Mouse (Mus musculus) limb, embryonic 15.5 days (tissue): ENCODE data around the gene Reep1. TPM values are rescaled to one million over a fixed set of nuclear protein-coding genes. Genes with fewer than 3 reads are reported as not detected.

ENCODE experiments used
- ATAC-seq: fragments of 200-750 bp; cut with Nextera tagmentation; 2 replicates; pipeline ENCODE4 v1.8.0; 2017; ENCODE audit warnings: low read depth, moderate TSS enrichment; ENCODE audit not compliant: insufficient number of reproducible peaks, low FRiP score, low TSS enrichment
- H3K27ac ChIP-seq: fragments of 300-500 bp; sonication (generic); 2 replicates; pipeline ENCODE4 v1.5.1; 2015; ENCODE audit warnings: moderate library complexity, mild to moderate bottlenecking, inconsistent platforms
- H3K27me3 ChIP-seq: fragments of 300-500 bp; sonication (generic); 2 replicates; pipeline ENCODE4 v1.6.1; 2015; ENCODE audit warnings: inconsistent platforms
- H3K36me3 ChIP-seq: fragments of 300-500 bp; sonication (generic); 2 replicates; pipeline ENCODE4 v1.6.1; 2015; ENCODE audit warnings: inconsistent platforms
- H3K4me1 ChIP-seq: fragments of 300-500 bp; sonication (generic); 2 replicates; pipeline ENCODE4 v1.6.1; 2015; ENCODE audit warnings: inconsistent platforms
- H3K4me2 ChIP-seq: fragments of 300-500 bp; sonication (generic); 2 replicates; pipeline ENCODE4 v1.6.1; 2015; ENCODE audit warnings: mild to moderate bottlenecking, inconsistent platforms
- H3K4me3 ChIP-seq: fragments of 300-500 bp; sonication (generic); 2 replicates; pipeline ENCODE4 v1.5.1; 2015; ENCODE audit warnings: mild to moderate bottlenecking, inconsistent platforms
- H3K9ac ChIP-seq: fragments of 300-500 bp; sonication (generic); 2 replicates; pipeline ENCODE4 v1.6.1; 2015; ENCODE audit warnings: inconsistent platforms
- H3K9me3 ChIP-seq: fragments of 300-500 bp; sonication (generic); 2 replicates; pipeline ENCODE4 v1.6.1; 2016; ENCODE audit warnings: inconsistent platforms
- WGBS: fragments of 180-500 bp; shearing (Covaris S2); methylation state at CpG from one replicate; pipeline ENCODE4 v1.1.7; 2015; 5-methylcytosine and 5-hydroxymethylcytosine counted together
- polyA plus RNA-seq: library from polyadenylated mRNA; unstranded; fragments of >200 nt; fragmentation: Nextera tagmentation; extraction: Ambion mirVana; gene quantifications from 2 replicates; pipeline ENCODE4 v1.2.1, GENCODE M21; 2015

The Reep1 gene
- 13.5 and 18.0 TPM in 2 replicates for polyA plus RNA-seq

- peaks cover 22% of the 10 kb centered on the region for H3K27me3 ChIP-seq
- no peak within 1 kb of the TSS for H3K27ac ChIP-seq
- H3K4me1 ChIP-seq = peaks cover 15% of the 10 kb centered on the region
- peak; percentile 72 for ATAC-seq
- no peaks in the 10 kb centered on the region for H3K36me3 ChIP-seq
- H3K9ac ChIP-seq = peak within 1 kb of the TSS; percentile 51
- under 1% methylated on average over 65 of the region's 91 CpGs for WGBS
- H3K9me3 ChIP-seq = no peaks in the 10 kb centered on the region
- peak within 1 kb of the TSS; percentile 94 for H3K4me2 ChIP-seq
- peak within 1 kb of the TSS; percentile 58 for H3K4me3 ChIP-seq
Observed at GRCm38 (mm10) chr6:71707511-71708501, at the start of gene Reep1. Gene Reep1 (plus strand): TSS chr6:71707561.

GRCm38 (mm10) chr6:71658290-71658689, 49.1 kb upstream of the Reep1 start:
- Histone ChIP-seq H3K27ac (no peak overlapping the region), H3K4me1 (no peaks in the 10 kb centered on the region), H3K9me3 (no peaks in the 10 kb centered on the region), H3K36me3 (no peaks in the 10 kb centered on the region), H3K4me2 (no peak overlapping the region), H3K27me3 (no peaks in the 10 kb centered on the region), H3K4me3 (no peak overlapping the region), H3K9ac (no peak overlapping the region)
- ATAC-seq = no peak
- 46% methylated on average over 2 of the region's 2 CpGs for WGBS

GRCm38 (mm10) chr6:71664511-71664910, 42.9 kb upstream of the Reep1 start:
- WGBS = 50% methylated on average over 1 of the region's 1 CpGs
- no peaks in the 10 kb centered on the region for H3K9me3 ChIP-seq
- ATAC-seq = no peak
- no peaks in the 10 kb centered on the region for H3K4me1 ChIP-seq
- no peaks in the 10 kb centered on the region for H3K27me3 ChIP-seq
- no peaks in the 10 kb centered on the region for H3K36me3 ChIP-seq
- H3K27ac ChIP-seq = no peak overlapping the region
- no peak overlapping the region for H3K9ac ChIP-seq
- no peak overlapping the region for H3K4me2 ChIP-seq
- H3K4me3 ChIP-seq = no peak overlapping the region

- ATAC-seq = no peak
- Histone ChIP-seq H3K27ac (no peak overlapping the region), H3K36me3 (no peaks in the 10 kb centered on the region), H3K4me3 (no peak overlapping the region), H3K4me1 (no peaks in the 10 kb centered on the region), H3K4me2 (no peak overlapping the region), H3K9ac (no peak overlapping the region), H3K27me3 (no peaks in the 10 kb centered on the region), H3K9me3 (no peaks in the 10 kb centered on the region)
- WGBS = 59% methylated on average over 2 of the region's 2 CpGs
Observed at GRCm38 (mm10) chr6:71673166-71673565, 34.2 kb upstream of the Reep1 start.

GRCm38 (mm10) chr6:71678891-71679290, 28.5 kb upstream of the Reep1 start:
- no peaks in the 10 kb centered on the region for H3K27me3 ChIP-seq
- no peak overlapping the region for H3K4me2 ChIP-seq
- H3K4me3 ChIP-seq = no peak overlapping the region
- no peak overlapping the region for H3K27ac ChIP-seq
- 65% methylated on average over 7 of the region's 7 CpGs for WGBS
- no peak for ATAC-seq
- no peak overlapping the region for H3K9ac ChIP-seq
- no peaks in the 10 kb centered on the region for H3K4me1 ChIP-seq
- H3K36me3 ChIP-seq = no peaks in the 10 kb centered on the region
- no peaks in the 10 kb centered on the region for H3K9me3 ChIP-seq

GRCm38 (mm10) chr6:71695150-71695549, 12.2 kb upstream of the Reep1 start:
- Histone ChIP-seq H3K9me3 (no peaks in the 10 kb centered on the region), H3K4me2 (no peak overlapping the region), H3K9ac (no peak overlapping the region), H3K4me3 (no peak overlapping the region), H3K4me1 (no peaks in the 10 kb centered on the region), H3K27me3 (no peaks in the 10 kb centered on the region), H3K27ac (no peak overlapping the region), H3K36me3 (no peaks in the 10 kb centered on the region)
- no peak for ATAC-seq
- 90% methylated on average over 2 of the region's 2 CpGs for WGBS

- Histone ChIP-seq H3K27me3 (no peaks in the 10 kb centered on the region), H3K9ac (no peak overlapping the region), H3K4me1 (no peaks in the 10 kb centered on the region), H3K27ac (no peak overlapping the region), H3K36me3 (no peaks in the 10 kb centered on the region), H3K4me2 (no peak overlapping the region), H3K9me3 (no peaks in the 10 kb centered on the region), H3K4me3 (no peak overlapping the region)
- 47% methylated on average over 3 of the region's 3 CpGs for WGBS
- no peak for ATAC-seq
Observed at GRCm38 (mm10) chr6:71695599-71695998, 11.8 kb upstream of the Reep1 start.

- Histone ChIP-seq H3K9me3 (no peaks in the 10 kb centered on the region), H3K27me3 (peaks cover 22% of the 10 kb centered on the region), H3K4me3 (no peak overlapping the region), H3K36me3 (no peaks in the 10 kb centered on the region), H3K9ac (no peak overlapping the region), H3K4me1 (peaks cover 15% of the 10 kb centered on the region), H3K4me2 (no peak overlapping the region), H3K27ac (no peak overlapping the region)
- ATAC-seq = no peak
- 82% methylated on average over 12 of the region's 12 CpGs for WGBS
Observed at GRCm38 (mm10) chr6:71706871-71707270, 490 bp upstream of the Reep1 start.

- Histone ChIP-seq H3K27ac (no peak overlapping the region), H3K4me2 (peak overlapping the region; percentile 94), H3K9ac (peak overlapping the region; percentile 51; the same call in 1 of the 2 replicates), H3K27me3 (peaks cover 22% of the 10 kb centered on the region), H3K4me3 (peak overlapping the region; percentile 58), H3K9me3 (no peaks in the 10 kb centered on the region), H3K36me3 (no peaks in the 10 kb centered on the region), H3K4me1 (peaks cover 15% of the 10 kb centered on the region)
- no peak for ATAC-seq
- WGBS = 12% methylated on average over 3 of the region's 3 CpGs
Observed at GRCm38 (mm10) chr6:71708528-71708927, 1.2 kb downstream of the Reep1 start.

- Histone ChIP-seq H3K9me3 (no peaks in the 10 kb centered on the region), H3K36me3 (no peaks in the 10 kb centered on the region), H3K27me3 (peaks cover 22% of the 10 kb centered on the region), H3K4me2 (no peak overlapping the region), H3K4me1 (peaks cover 18% of the 10 kb centered on the region), H3K9ac (no peak overlapping the region), H3K27ac (no peak overlapping the region), H3K4me3 (no peak overlapping the region)
- 85% methylated on average over 3 of the region's 3 CpGs for WGBS
- ATAC-seq = no peak
Observed at GRCm38 (mm10) chr6:71710323-71710722, 3.0 kb downstream of the Reep1 start.

GRCm38 (mm10) chr6:71711201-71711600, 3.8 kb downstream of the Reep1 start:
- Histone ChIP-seq H3K4me3 (no peak overlapping the region), H3K27me3 (peaks cover 22% of the 10 kb centered on the region), H3K4me1 (peaks cover 18% of the 10 kb centered on the region), H3K36me3 (no peaks in the 10 kb centered on the region), H3K27ac (no peak overlapping the region), H3K4me2 (no peak overlapping the region), H3K9me3 (no peaks in the 10 kb centered on the region), H3K9ac (no peak overlapping the region)
- 79% methylated on average over 5 of the region's 5 CpGs for WGBS
- ATAC-seq = no peak

- no peak overlapping the region for H3K4me2 ChIP-seq
- no peak for ATAC-seq
- no peaks in the 10 kb centered on the region for H3K9me3 ChIP-seq
- H3K4me1 ChIP-seq = peaks cover 8% of the 10 kb centered on the region; the same call in 1 of the 2 replicates
- no peak overlapping the region for H3K27ac ChIP-seq
- no peak overlapping the region for H3K9ac ChIP-seq
- H3K4me3 ChIP-seq = no peak overlapping the region
- no peaks in the 10 kb centered on the region for H3K36me3 ChIP-seq
- H3K27me3 ChIP-seq = peaks cover 10% of the 10 kb centered on the region
- WGBS = 88% methylated on average over 2 of the region's 2 CpGs
Observed at GRCm38 (mm10) chr6:71713532-71713931, 6.2 kb downstream of the Reep1 start.
